27 mouse cellular contexts compared by ENCODE assay signal in the genomic region with DNA sequence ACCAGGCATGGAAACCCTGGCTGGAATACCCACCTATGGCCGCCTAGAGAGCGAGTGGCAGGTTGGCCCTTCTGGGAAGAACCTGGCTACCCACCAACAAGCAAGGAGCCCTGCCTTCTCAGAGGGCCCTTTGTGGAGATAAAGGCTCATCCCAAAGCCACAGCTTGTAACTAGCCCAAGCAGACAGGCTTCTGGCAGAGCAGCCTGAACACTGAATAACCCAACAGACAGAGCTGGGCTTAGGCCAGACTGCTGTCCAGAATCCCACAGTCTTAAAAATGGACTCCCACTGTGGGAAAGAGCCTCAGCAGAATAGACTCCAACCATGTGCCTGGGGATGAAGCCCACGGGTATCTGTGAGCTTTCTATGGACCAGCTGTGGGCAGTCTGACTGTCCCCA. TPM values are rescaled to one million over a fixed set of nuclear protein-coding genes. Genes with fewer than 3 reads are reported as not detected.
A peak's percentile ranks its signal among the peaks of the same experiment; 100 is the strongest.
DNase-seq lines count a peak whose midpoint lies in the region; ATAC-seq and TF ChIP-seq lines count a peak whose summit lies in the region.
"Had no signal": no experiment of that assay in that cellular context is flagged by ENCODE, and none has a peak within 500 bp of the region (broad histone marks: within the 10 kb centered on the region; RNA-seq: fewer than 3 reads in every experiment).

No protein-coding gene starts in this region.

- no peak overlapping the region for H3K4me2 ChIP-seq in hindbrain, postnatal 0 days (ENCODE audit: low read depth, low read length)
- no peak overlapping the region for H3K4me2 ChIP-seq in hindbrain, embryonic 12.5 days (replicated peaks)
- H3K4me2 ChIP-seq: embryonic facial prominence, embryonic 13.5 days; forebrain, embryonic 12.5 days; forebrain, embryonic 15.5 days; heart, embryonic 12.5 days; heart, embryonic 15.5 days; hindbrain, embryonic 13.5 days; intestine, embryonic 15.5 days had no signal

- ATAC-seq in hindbrain, postnatal 0 days: peak; percentile 83
- no peak for ATAC-seq in hindbrain, embryonic 12.5 days (ENCODE audit: low FRiP score)
- ATAC-seq: forebrain, embryonic 15.5 days; intestine, embryonic 15.5 days had no signal

- no peak overlapping the region for H3K9ac ChIP-seq in hindbrain, postnatal 0 days (replicated peaks; ENCODE audit: low read length)
- H3K9ac ChIP-seq in hindbrain, embryonic 12.5 days: no peak overlapping the region
- H3K9ac ChIP-seq: embryonic facial prominence, embryonic 13.5 days; forebrain, embryonic 12.5 days; forebrain, embryonic 15.5 days; heart, embryonic 12.5 days; heart, embryonic 15.5 days; hindbrain, embryonic 13.5 days; intestine, embryonic 15.5 days had no signal

- H3K36me3 ChIP-seq in hindbrain, postnatal 0 days (ENCODE audit: insufficient read depth, low read length): peaks cover 75% of the 10 kb centered on the region
- peaks cover 50% of the 10 kb centered on the region for H3K36me3 ChIP-seq in hindbrain, embryonic 12.5 days
- peaks cover 100% of the 10 kb centered on the region for H3K36me3 ChIP-seq in E14TG2a.4 (ENCODE audit: insufficient read depth, low read length)

- 0 out of 2 replicates have a peak, but pooled peaks cover 3% of the 10 kb centered on the region for H3K4me1 ChIP-seq in hindbrain, postnatal 0 days (ENCODE audit: insufficient read depth, low read length)
- H3K4me1 ChIP-seq in hindbrain, embryonic 12.5 days: no peaks in the 10 kb centered on the region
- H3K4me1 ChIP-seq in E14TG2a.4 (replicated peaks; ENCODE audit: low read depth, low read length): peaks cover 100% of the 10 kb centered on the region
- H3K4me1 ChIP-seq: embryonic facial prominence, embryonic 10.5 days; embryonic facial prominence, embryonic 13.5 days; forebrain, embryonic 12.5 days; forebrain, embryonic 15.5 days; intestine, embryonic 15.5 days had no signal

- no peak for TF ChIP-seq CTCF in hindbrain, postnatal 0 days (IDR thresholded peaks at IDR 0.05; ENCODE audit: low read depth)
- TF ChIP-seq CTCF in E14TG2a.4 (conservative IDR thresholded peaks at IDR 0.05; ENCODE audit: low read length): no peak

- no peaks in the 10 kb centered on the region for H3K27me3 ChIP-seq in hindbrain, postnatal 0 days (ENCODE audit: insufficient read depth, low read length)
- H3K27me3 ChIP-seq in hindbrain, embryonic 12.5 days: no peaks in the 10 kb centered on the region
- no peaks in the 10 kb centered on the region for H3K27me3 ChIP-seq in E14TG2a.4 (ENCODE audit: insufficient read depth, low read length)
- H3K27me3 ChIP-seq: CH12.LX; embryonic facial prominence, embryonic 13.5 days; forebrain, embryonic 12.5 days; forebrain, embryonic 15.5 days; heart, embryonic 12.5 days; heart, embryonic 15.5 days; hindbrain, embryonic 13.5 days; intestine, embryonic 15.5 days had no signal

- H3K4me3 ChIP-seq in hindbrain, postnatal 0 days (ENCODE audit: low read length): no peak overlapping the region
- no peak overlapping the region for H3K4me3 ChIP-seq in hindbrain, embryonic 12.5 days
- 0 out of 2 replicates have a peak overlapping the region, but pooled peaks have one; percentile 39 for H3K4me3 ChIP-seq in E14TG2a.4 (replicated peaks; ENCODE audit: low read length)
- H3K4me3 ChIP-seq: embryonic facial prominence, embryonic 10.5 days; embryonic facial prominence, embryonic 13.5 days; erythroblast, embryonic 14.5 days; forebrain, embryonic 12.5 days; forebrain, embryonic 15.5 days; heart, embryonic 12.5 days; heart, embryonic 15.5 days; hindbrain, embryonic 13.5 days; intestine, embryonic 15.5 days had no signal

- WGBS in hindbrain, postnatal 0 days: 50% methylated on average over 3 of the region's 3 CpGs
- WGBS in hindbrain, embryonic 12.5 days: 90% methylated on average over 3 of the region's 3 CpGs

- H3K9me3 ChIP-seq in hindbrain, postnatal 0 days (ENCODE audit: low read length): no peaks in the 10 kb centered on the region
- H3K9me3 ChIP-seq in hindbrain, embryonic 12.5 days (replicated peaks): no peaks in the 10 kb centered on the region
- H3K9me3 ChIP-seq in E14TG2a.4 (ENCODE audit: low read length): no peaks in the 10 kb centered on the region
- H3K9me3 ChIP-seq: embryonic facial prominence, embryonic 10.5 days; embryonic facial prominence, embryonic 13.5 days; forebrain, embryonic 12.5 days; forebrain, embryonic 15.5 days; heart, embryonic 12.5 days; heart, embryonic 15.5 days; hindbrain, embryonic 13.5 days; intestine, embryonic 15.5 days had no signal

- peak overlapping the region; percentile 60; the same call in 1 of the 2 replicates for H3K27ac ChIP-seq in hindbrain, postnatal 0 days
- H3K27ac ChIP-seq in hindbrain, embryonic 12.5 days: no peak overlapping the region
- H3K27ac ChIP-seq: embryonic facial prominence, embryonic 10.5 days; embryonic facial prominence, embryonic 13.5 days; forebrain, embryonic 12.5 days; forebrain, embryonic 15.5 days; heart, embryonic 15.5 days; hindbrain, embryonic 13.5 days; intestine, embryonic 15.5 days had no signal

- peak; percentile 37 for DNase-seq in cerebellum, adult 9-10 months
- DNase-seq in cerebellum, postnatal 36 days: no peak
- DNase-seq in cerebellum, postnatal 14 days: peak; percentile 62 to 64
- no peak for DNase-seq in cerebellum, adult 18-20 months
- DNase-seq in hindbrain, postnatal 0 days (ENCODE audit: low spot score): peak; percentile 65
- DNase-seq: adrenal gland, adult 2 months; adrenal gland, postnatal 14 days; B cell, adult 2 months; embryo, embryonic 11 days; gastrocnemius, postnatal 25 days; heart, adult 18-20 months; heart, postnatal 10 days; heart, postnatal 36 days; kidney, adult 11 months; kidney, adult 8-10 months had no signal

RNA-seq across cellular contexts. Expression of gene Slc7a5, which starts 23.3 kb away (rescaled TPM):
- total RNA-seq in hindbrain, postnatal 0 days (2014; rRNA removed): 148 and 163 TPM in 2 replicates
- 60.1 and 72.1 TPM in 2 replicates for polyA plus RNA-seq in hindbrain, postnatal 0 days (2015; fragmentation: Nextera tagmentation; extraction: Ambion mirVana)
- 29.4 and 33.2 TPM in 2 replicates for polyA plus RNA-seq in hindbrain, embryonic 12.5 days (2016; fragmentation: Nextera tagmentation; extraction: Ambion mirVana)

RNA-seq across cellular contexts. Expression of gene Klhdc4, which starts 54.8 kb away (rescaled TPM):
- total RNA-seq in hindbrain, postnatal 0 days (2014; rRNA removed): 25.2 and 32.5 TPM in 2 replicates
- 34.5 and 36.3 TPM in 2 replicates for polyA plus RNA-seq in hindbrain, postnatal 0 days (2015; fragmentation: Nextera tagmentation; extraction: Ambion mirVana)
- 43.0 and 43.4 TPM in 2 replicates for polyA plus RNA-seq in hindbrain, embryonic 12.5 days (2016; fragmentation: Nextera tagmentation; extraction: Ambion mirVana)

Comparison
In these comparisons a context has a peak if more than half of its experiments do, and no peak if none do; other contexts are left out.
1. DNase-seq: peak in cerebellum, adult 9-10 months (single experiment), cerebellum, postnatal 14 days (2 of 2) and hindbrain, postnatal 0 days (single experiment); none in cerebellum, postnatal 36 days (0 of 2) and cerebellum, adult 18-20 months (0 of 2).